ENCODE assay signal across 22 mouse cellular contexts in genomic region chr13:54380421-54380820, GRCm38 (mm10). TPM values are rescaled to one million over a fixed set of nuclear protein-coding genes. Genes with fewer than 3 reads are reported as not detected.
DNase-seq lines count a peak whose midpoint lies in the region; ATAC-seq and TF ChIP-seq lines count a peak whose summit lies in the region.
"Had no signal": no experiment of that assay in that cellular context is flagged by ENCODE, and none has a peak within 500 bp of the region (broad histone marks: within the 10 kb centered on the region; RNA-seq: fewer than 3 reads in every experiment).

No protein-coding gene starts in this region.

- no peak for TF ChIP-seq CTCF in olfactory bulb, adult 2 months (IDR thresholded peaks at IDR 0.05; ENCODE audit: insufficient read depth, low read depth, low read length)

- H3K36me3 ChIP-seq in intestine, embryonic 15.5 days, result no peaks in the 10 kb centered on the region
- H3K36me3 ChIP-seq in forebrain, embryonic 12.5 days (replicated peaks), result peaks cover 8% of the 10 kb centered on the region; the same call in 1 of the 2 replicates

- H3K4me2 ChIP-seq in intestine, embryonic 15.5 days (replicated peaks), result peak overlapping the region; percentile 22; the same call in 1 of the 2 replicates
- H3K4me2 ChIP-seq in forebrain, embryonic 12.5 days, result no peak overlapping the region
- H3K4me2 ChIP-seq: embryonic facial prominence, embryonic 12.5 days; embryonic facial prominence, embryonic 15.5 days; forebrain, embryonic 15.5 days; heart, embryonic 11.5 days; hindbrain, embryonic 13.5 days had no signal

- no peak overlapping the region for H3K4me3 ChIP-seq in intestine, embryonic 15.5 days (replicated peaks)
- no peak overlapping the region for H3K4me3 ChIP-seq in olfactory bulb, adult 2 months (ENCODE audit: insufficient read depth, low read depth, low read length)
- no peak overlapping the region for H3K4me3 ChIP-seq in forebrain, embryonic 12.5 days (replicated peaks)
- H3K4me3 ChIP-seq: embryonic facial prominence, embryonic 12.5 days; embryonic facial prominence, embryonic 15.5 days; forebrain, embryonic 15.5 days; hindbrain, embryonic 10.5 days; hindbrain, embryonic 13.5 days had no signal

- 62% methylated on average over 5 of the region's 5 CpGs for WGBS in intestine, embryonic 15.5 days
- 84% methylated on average over 5 of the region's 5 CpGs for WGBS in olfactory bulb, adult 2 months
- WGBS in forebrain, embryonic 12.5 days, result 80% methylated on average over 5 of the region's 5 CpGs

- no peak overlapping the region for H3K9ac ChIP-seq in intestine, embryonic 15.5 days
- no peak overlapping the region for H3K9ac ChIP-seq in forebrain, embryonic 12.5 days
- H3K9ac ChIP-seq: embryonic facial prominence, embryonic 12.5 days; embryonic facial prominence, embryonic 15.5 days; forebrain, embryonic 15.5 days; hindbrain, embryonic 13.5 days had no signal

- no peaks in the 10 kb centered on the region for H3K27me3 ChIP-seq in intestine, embryonic 15.5 days (replicated peaks)
- no peaks in the 10 kb centered on the region for H3K27me3 ChIP-seq in forebrain, embryonic 12.5 days
- H3K27me3 ChIP-seq: embryonic facial prominence, embryonic 15.5 days; forebrain, embryonic 15.5 days had no signal

- TF ChIP-seq POLR2A in olfactory bulb, adult 2 months (IDR thresholded peaks at IDR 0.05; ENCODE audit: insufficient read depth, low read depth, low read length), result 0 out of 2 replicates have a peak, but pooled peaks have one; percentile 9

- H3K9me3 ChIP-seq in intestine, embryonic 15.5 days, result no peaks in the 10 kb centered on the region
- H3K9me3 ChIP-seq in forebrain, embryonic 12.5 days, result no peaks in the 10 kb centered on the region
- H3K9me3 ChIP-seq: embryonic facial prominence, embryonic 12.5 days; embryonic facial prominence, embryonic 15.5 days; forebrain, embryonic 15.5 days; hindbrain, embryonic 10.5 days; hindbrain, embryonic 13.5 days had no signal

- H3K4me1 ChIP-seq in intestine, embryonic 15.5 days (replicated peaks), result peaks cover 20% of the 10 kb centered on the region
- H3K4me1 ChIP-seq in olfactory bulb, adult 2 months (ENCODE audit: control insufficient read depth, insufficient read depth, low read length), result peaks cover 12% of the 10 kb centered on the region; the same call in 1 of the 2 replicates
- H3K4me1 ChIP-seq in forebrain, embryonic 12.5 days, result peaks cover 17% of the 10 kb centered on the region
- H3K4me1 ChIP-seq: embryonic facial prominence, embryonic 15.5 days had no signal

- peak; percentile 40 for DNase-seq in cerebellum, adult 11-12 months
- no peak for DNase-seq in cerebellum, postnatal 36 days
- peak; percentile 51 for DNase-seq in cerebellum, adult 9-11 months
- DNase-seq in cerebellum, postnatal 4 days (ENCODE audit: low spot score in 2 of 2), result no peak
- DNase-seq in right cerebral cortex, postnatal 36 days (ENCODE audit: low spot score in 2 of 2), result no peak
- DNase-seq: adrenal gland, adult 8-10 months; adrenal gland, postnatal 25 days; gastrocnemius, postnatal 10 days; gastrocnemius, postnatal 36 days; heart, postnatal 36 days; kidney, adult 18-20 months had no signal

- no peak overlapping the region for H3K27ac ChIP-seq in intestine, embryonic 15.5 days
- H3K27ac ChIP-seq in olfactory bulb, adult 2 months (ENCODE audit: insufficient read depth, low read depth, low read length), result no peak overlapping the region
- H3K27ac ChIP-seq in forebrain, embryonic 12.5 days, result no peak overlapping the region
- H3K27ac ChIP-seq: embryonic facial prominence, embryonic 12.5 days; embryonic facial prominence, embryonic 15.5 days; forebrain, embryonic 15.5 days; hindbrain, embryonic 10.5 days; hindbrain, embryonic 13.5 days had no signal

- peak; percentile 72 for ATAC-seq in intestine, embryonic 15.5 days
- no peak for ATAC-seq in forebrain, embryonic 12.5 days (ENCODE audit: low FRiP score)
- ATAC-seq: activated CD4-positive, CD25-positive, alpha-beta regulatory T cell, adult 4 months; forebrain, embryonic 15.5 days; hindbrain, embryonic 16.5 days had no signal

RNA-seq across cellular contexts. Expression of gene Cplx2, which starts 9.3 kb away (rescaled TPM):
- 3.2 and 3.4 TPM in 2 replicates for polyA plus RNA-seq in intestine, embryonic 15.5 days (2015; fragmentation: Nextera tagmentation; extraction: Ambion mirVana)
- not detected in 2 replicates for polyA plus RNA-seq in olfactory bulb, adult 2 months (2012; ENCODE audit: insufficient read depth, insufficient read length, low replicate concordance, missing spikeins)
- polyA plus RNA-seq in forebrain, embryonic 12.5 days (2016; fragmentation: Nextera tagmentation; extraction: Ambion mirVana), result 14.9 and 15.5 TPM in 2 replicates
- polyA plus RNA-seq: activated CD4-positive, CD25-positive, alpha-beta regulatory T cell, adult 4 months had no signal

Comparison
In these comparisons a context has a peak if more than half of its experiments do, and no peak if none do; other contexts are left out.
1. DNase-seq: peak in cerebellum, adult 11-12 months (single experiment) and cerebellum, adult 9-11 months (single experiment); none in cerebellum, postnatal 36 days (0 of 2), cerebellum, postnatal 4 days (0 of 2) and right cerebral cortex, postnatal 36 days (0 of 2).